Mouse (Mus musculus) lung, embryonic 16.5 days (tissue): ENCODE measurements around the gene A130010J15Rik. TPM values are rescaled to one million over a fixed set of nuclear protein-coding genes. Genes with fewer than 3 reads are reported as not detected.

ENCODE experiments used
- ATAC-seq: fragments of 200-750 bp; cut with Nextera tagmentation; 2 replicates; pipeline ENCODE4 v1.8.0; 2017; ENCODE audit warnings: low read depth, mild to moderate bottlenecking, moderate library complexity
- H3K27ac ChIP-seq: fragments of 300-500 bp; sonication (generic); 2 replicates; pipeline ENCODE4 v1.5.1; 2014; ENCODE audit warnings: mild to moderate bottlenecking, control low read depth, low read length
- H3K27me3 ChIP-seq: fragments of 300-500 bp; sonication (generic); 2 replicates; pipeline ENCODE4 v1.6.1; 2014; ENCODE audit warnings: low read depth, low read length, mixed read lengths; ENCODE audit not compliant: control insufficient read depth, insufficient read depth
- H3K36me3 ChIP-seq: fragments of 300-500 bp; sonication (generic); 2 replicates; pipeline ENCODE4 v1.6.1; 2014; ENCODE audit warnings: low read length; ENCODE audit not compliant: control insufficient read depth, insufficient read depth
- H3K4me1 ChIP-seq: fragments of 300-500 bp; sonication (generic); replicated peaks from 2 replicates; pipeline ENCODE4 v1.6.1; 2014; ENCODE audit warnings: low read length, mixed read lengths; ENCODE audit not compliant: control insufficient read depth, insufficient read depth
- H3K4me2 ChIP-seq: fragments of 300-500 bp; sonication (generic); 2 replicates; pipeline ENCODE4 v1.6.1; 2014; ENCODE audit warnings: low read depth, low read length, control low read depth
- H3K4me3 ChIP-seq: fragments of 300-500 bp; sonication (generic); 2 replicates; pipeline ENCODE4 v1.5.1; 2014; ENCODE audit warnings: mild to moderate bottlenecking, low read length, control low read depth
- H3K9ac ChIP-seq: fragments of 300-500 bp; sonication (generic); 2 replicates; pipeline ENCODE4 v1.6.1; 2014; ENCODE audit warnings: low read length, control low read depth
- H3K9me3 ChIP-seq: fragments of 300-500 bp; sonication (generic); 2 replicates; pipeline ENCODE4 v1.6.1; 2016; ENCODE audit warnings: low read length; ENCODE audit not compliant: control insufficient read depth
- WGBS: fragments of 180-500 bp; shearing (Covaris S2); extraction: QIAGEN DNeasy Blood & Tissue Kit; methylation state at CpG from one replicate; pipeline ENCODE4 v1.1.7; 2014; 5-methylcytosine and 5-hydroxymethylcytosine counted together
- polyA plus RNA-seq: library from polyadenylated mRNA; unstranded; fragments of >200 nt; fragmentation: Nextera tagmentation; extraction: Ambion mirVana; gene quantifications from 2 replicates; pipeline ENCODE4 v1.2.1, GENCODE M21; 2015

A130010J15Rik gene
- 12.9 and 13.5 TPM in 2 replicates for polyA plus RNA-seq

DNA sequence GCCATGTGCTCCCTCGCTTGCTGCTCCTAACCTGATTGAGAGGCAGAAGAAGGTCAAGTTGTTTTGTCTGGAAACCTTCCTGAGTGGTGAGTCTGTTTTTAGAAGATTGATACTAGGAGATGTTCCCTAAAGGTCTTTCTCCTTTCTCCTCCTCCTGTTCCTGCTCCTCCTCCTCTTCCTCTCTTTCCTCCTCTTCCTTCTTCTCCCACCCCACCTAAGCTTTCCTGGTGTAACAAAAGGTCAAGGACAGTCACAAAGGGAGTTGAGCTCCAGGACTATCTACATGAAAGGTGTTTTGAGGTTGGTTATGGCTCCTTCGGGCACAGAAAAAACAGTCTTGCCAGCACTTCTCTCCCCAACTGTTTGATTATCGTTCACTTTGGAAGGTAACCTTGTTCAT lies at the start of gene A130010J15Rik:
TSS of gene A130010J15Rik (plus strand) at position 301 of the 400 bp plus-strand sequence.
- no peak for ATAC-seq
- H3K4me3 ChIP-seq: no peak within 1 kb of the TSS
- H3K27ac ChIP-seq: no peak within 1 kb of the TSS
- H3K36me3 ChIP-seq: no peaks in the 10 kb centered on the region
- WGBS: 85% methylated on average over 3 of the region's 3 CpGs
- no peaks in the 10 kb centered on the region for H3K27me3 ChIP-seq
- no peaks in the 10 kb centered on the region for H3K9me3 ChIP-seq
- H3K4me1 ChIP-seq: peaks cover 9% of the 10 kb centered on the region
- no peak within 1 kb of the TSS for H3K4me2 ChIP-seq
- H3K9ac ChIP-seq: no peak within 1 kb of the TSS

DNA sequence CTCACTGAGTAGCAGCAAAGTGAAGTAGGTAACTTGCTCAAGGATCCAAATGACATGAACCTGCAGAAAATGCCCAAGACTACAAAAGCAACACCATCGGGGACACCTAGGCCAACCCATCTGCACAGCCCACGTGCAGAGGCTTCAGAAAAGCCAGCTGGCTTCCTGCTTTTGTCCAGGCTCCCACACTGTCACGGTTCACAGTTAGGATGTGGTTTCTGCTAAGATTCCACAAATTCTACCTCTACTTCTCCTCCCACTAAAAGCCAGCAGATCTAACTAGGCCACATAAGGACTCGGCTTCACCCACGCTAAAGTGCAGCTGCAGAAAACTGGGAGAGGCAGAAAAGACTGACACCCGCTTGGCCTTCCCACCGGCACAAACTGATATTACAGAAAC lies 45.1 kb upstream of the A130010J15Rik start:
- no peak overlapping the region for H3K9ac ChIP-seq
- no peak overlapping the region for H3K4me3 ChIP-seq
- WGBS: 89% methylated on average over 7 of the region's 7 CpGs
- H3K4me2 ChIP-seq: no peak overlapping the region
- no peak overlapping the region for H3K27ac ChIP-seq
- no peaks in the 10 kb centered on the region for H3K4me1 ChIP-seq
- H3K36me3 ChIP-seq: peaks cover 48% of the 10 kb centered on the region
- no peaks in the 10 kb centered on the region for H3K9me3 ChIP-seq
- no peak for ATAC-seq
- H3K27me3 ChIP-seq: no peaks in the 10 kb centered on the region

DNA sequence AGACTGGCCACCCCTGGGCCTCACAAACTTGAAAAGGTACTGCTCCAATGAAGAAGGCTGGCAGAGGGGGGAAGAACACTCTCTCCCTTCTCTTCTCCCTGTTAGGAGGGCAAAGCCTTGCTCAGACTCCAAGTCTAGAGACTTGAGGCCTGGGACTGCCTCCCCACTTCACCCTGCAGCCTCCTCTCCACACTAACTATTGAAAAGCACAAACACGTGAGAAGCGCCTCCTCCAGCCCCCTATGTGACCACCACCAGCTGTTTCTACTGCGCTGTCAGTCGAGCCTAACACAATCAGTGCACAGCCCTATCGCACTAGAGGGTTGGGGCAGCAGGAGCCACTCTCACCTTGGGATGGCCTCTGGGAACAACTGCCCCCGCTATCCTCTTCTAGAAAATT lies 44.6 kb upstream of the A130010J15Rik start:
- peaks cover 44% of the 10 kb centered on the region for H3K36me3 ChIP-seq
- no peaks in the 10 kb centered on the region for H3K27me3 ChIP-seq
- 93% methylated on average over 6 of the region's 6 CpGs for WGBS
- no peak overlapping the region for H3K9ac ChIP-seq
- no peak overlapping the region for H3K4me3 ChIP-seq
- no peak for ATAC-seq
- no peak overlapping the region for H3K27ac ChIP-seq
- H3K4me1 ChIP-seq: no peaks in the 10 kb centered on the region
- H3K9me3 ChIP-seq: no peaks in the 10 kb centered on the region
- H3K4me2 ChIP-seq: no peak overlapping the region

DNA sequence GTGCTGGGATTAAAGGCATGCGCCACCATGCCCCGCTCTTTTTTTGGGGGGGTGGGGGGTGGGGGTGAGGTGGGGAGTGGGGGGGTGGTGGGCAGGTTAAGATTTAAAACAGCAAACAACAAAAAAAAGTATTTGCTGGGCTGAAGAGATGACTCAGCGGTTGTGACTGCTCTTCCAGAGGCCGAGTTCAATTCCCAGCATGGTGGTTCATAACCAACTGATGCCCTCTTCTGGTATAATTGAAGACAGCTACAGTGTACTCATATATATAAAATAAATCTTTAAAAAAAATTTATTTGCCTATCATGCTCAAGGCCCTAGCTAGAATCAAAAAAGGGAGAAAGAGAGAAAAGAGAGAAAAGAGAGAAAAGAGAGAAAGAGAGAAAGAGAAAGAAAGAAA lies 42.0 kb upstream of the A130010J15Rik start:
- 67% methylated on average over 4 of the region's 4 CpGs for WGBS
- Histone ChIP-seq H3K27ac (no peak overlapping the region), H3K9ac (no peak overlapping the region), H3K4me1 (peaks cover 8% of the 10 kb centered on the region), H3K27me3 (no peaks in the 10 kb centered on the region), H3K9me3 (no peaks in the 10 kb centered on the region), H3K36me3 (peaks cover 24% of the 10 kb centered on the region), H3K4me2 (no peak overlapping the region), H3K4me3 (no peak overlapping the region)
- ATAC-seq: no peak

DNA sequence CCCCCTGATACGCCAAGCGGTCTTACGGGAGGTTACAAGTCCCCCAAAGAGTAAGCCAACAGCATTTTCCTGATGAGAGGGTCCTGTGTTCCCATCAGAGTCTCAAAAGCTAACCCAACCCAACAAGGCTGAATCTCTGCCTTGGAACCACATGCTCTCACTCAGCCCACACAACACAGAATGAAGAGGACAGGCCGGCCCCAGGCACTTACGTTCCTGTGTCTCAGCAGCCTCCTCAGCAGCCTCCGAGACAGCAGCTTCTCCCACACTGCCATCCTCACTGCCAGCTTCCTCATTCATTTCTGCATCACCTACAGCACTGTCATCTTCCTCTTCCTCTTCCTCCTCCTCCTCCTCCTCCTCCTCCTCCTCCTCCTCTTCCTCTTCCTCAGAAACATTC lies 39.8 kb upstream of the A130010J15Rik start:
- WGBS: 87% methylated on average over 6 of the region's 6 CpGs
- no peak for ATAC-seq

DNA sequence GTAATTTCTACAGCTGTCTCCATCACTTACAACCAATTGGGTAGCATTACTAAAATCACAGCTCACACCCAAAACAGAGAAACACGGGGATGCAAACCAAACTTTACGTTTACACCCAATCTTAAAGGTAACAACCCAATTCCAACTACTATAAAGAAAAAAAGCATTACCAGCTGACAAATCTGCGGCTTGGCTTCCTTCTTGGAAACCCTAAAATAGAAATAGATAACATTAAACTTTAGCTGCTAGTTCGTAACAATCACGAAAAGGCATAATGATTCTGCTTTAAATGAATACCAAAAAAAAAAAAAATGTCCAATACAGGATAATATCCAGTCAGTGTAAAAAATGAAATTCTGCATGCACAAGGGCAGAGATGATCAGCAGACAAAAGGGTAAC lies 38.5 kb upstream of the A130010J15Rik start:
- Histone ChIP-seq H3K4me3 (peak overlapping the region; percentile 92), H3K9ac (peak overlapping the region; percentile 80), H3K36me3 (peaks cover 6% of the 10 kb centered on the region), H3K27me3 (no peaks in the 10 kb centered on the region), H3K4me2 (peak overlapping the region; percentile 74), H3K9me3 (no peaks in the 10 kb centered on the region), H3K27ac (no peak overlapping the region), H3K4me1 (peaks cover 9% of the 10 kb centered on the region)
- ATAC-seq: no peak
- 18% methylated on average over 5 of the region's 5 CpGs for WGBS

More for the DNA sequence above, 39.8 kb upstream of the A130010J15Rik start:
- Histone ChIP-seq H3K4me3 (no peak overlapping the region), H3K27me3 (no peaks in the 10 kb centered on the region), H3K4me1 (peaks cover 9% of the 10 kb centered on the region), H3K4me2 (no peak overlapping the region), H3K9ac (no peak overlapping the region), H3K9me3 (no peaks in the 10 kb centered on the region), H3K36me3 (peaks cover 10% of the 10 kb centered on the region), H3K27ac (no peak overlapping the region)

DNA sequence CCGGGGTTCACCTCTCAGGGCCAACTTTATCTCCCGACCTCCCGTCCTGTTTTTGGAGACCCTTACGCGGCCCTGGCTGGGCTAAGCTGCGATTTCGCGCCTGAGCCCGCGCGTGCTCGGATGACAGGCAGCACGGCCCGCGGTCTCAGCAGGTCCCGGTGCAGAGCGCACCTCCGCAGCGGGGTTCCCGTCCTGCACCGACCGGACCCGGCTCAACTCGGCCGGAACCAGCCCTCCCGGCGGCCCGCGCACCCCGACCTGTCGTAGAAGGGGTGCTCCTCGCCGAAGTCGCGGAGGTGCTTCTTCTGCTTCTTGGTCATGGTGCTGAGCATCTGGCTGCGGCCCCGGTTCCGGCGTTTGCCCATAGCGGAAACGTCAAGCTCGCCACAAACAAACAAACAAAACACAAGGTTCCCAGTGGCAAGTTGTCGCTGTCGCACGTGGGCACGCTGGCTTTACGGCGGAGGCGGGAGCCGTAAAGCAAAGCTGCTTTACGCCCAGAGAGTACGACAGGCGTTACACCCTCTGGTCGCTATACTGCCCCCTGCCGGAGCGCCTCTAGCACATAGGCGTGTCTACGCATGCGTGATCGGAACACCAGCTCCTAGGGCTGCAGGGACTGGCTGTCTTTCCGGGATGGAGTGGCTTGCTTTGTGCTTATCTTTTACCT lies 37.9 kb upstream of the A130010J15Rik start, which contains the start of gene Diexf:
TSS of gene Diexf (minus strand) at position 487 of the 670 bp plus-strand sequence.
- WGBS: under 1% methylated on average over 54 of the region's 61 CpGs
- Histone ChIP-seq H3K27ac (0 out of 2 replicates have a peak within 1 kb of the TSS, but pooled peaks have one; percentile 3), H3K4me2 (peak within 1 kb of the TSS; percentile 74), H3K36me3 (peaks cover 6% of the 10 kb centered on the region), H3K4me3 (peak within 1 kb of the TSS; percentile 92), H3K9me3 (no peaks in the 10 kb centered on the region), H3K4me1 (peaks cover 9% of the 10 kb centered on the region), H3K9ac (peak within 1 kb of the TSS; percentile 80), H3K27me3 (no peaks in the 10 kb centered on the region)
- ATAC-seq: peak; percentile 95

DNA sequence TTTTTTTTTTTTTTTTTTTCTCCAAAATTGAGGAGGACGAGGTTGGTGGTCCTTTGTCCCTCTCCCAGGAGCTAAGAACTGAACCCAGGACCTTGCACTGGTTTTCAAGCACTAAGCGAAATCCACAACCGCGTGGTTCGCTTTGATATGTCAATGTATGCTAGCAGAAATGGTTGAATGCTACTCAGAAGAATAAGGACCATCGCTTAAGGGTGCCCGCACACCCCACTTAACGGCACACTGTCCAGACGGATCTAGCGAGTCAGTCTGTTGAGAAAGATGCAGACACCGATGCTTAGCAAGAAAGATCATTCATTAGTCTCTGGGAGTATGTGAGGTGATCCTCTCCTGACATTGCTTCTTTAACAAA lies 37.4 kb upstream of the A130010J15Rik start:
- Histone ChIP-seq H3K9ac (peak overlapping the region; percentile 48), H3K4me2 (peak overlapping the region; percentile 59), H3K27me3 (no peaks in the 10 kb centered on the region), H3K27ac (no peak overlapping the region), H3K36me3 (peaks cover 6% of the 10 kb centered on the region), H3K4me1 (peaks cover 9% of the 10 kb centered on the region), H3K9me3 (no peaks in the 10 kb centered on the region), H3K4me3 (peak overlapping the region; percentile 92)
- 24% methylated on average over 11 of the region's 11 CpGs for WGBS
- ATAC-seq: peak; percentile 34; the same call in 1 of the 2 replicates

DNA sequence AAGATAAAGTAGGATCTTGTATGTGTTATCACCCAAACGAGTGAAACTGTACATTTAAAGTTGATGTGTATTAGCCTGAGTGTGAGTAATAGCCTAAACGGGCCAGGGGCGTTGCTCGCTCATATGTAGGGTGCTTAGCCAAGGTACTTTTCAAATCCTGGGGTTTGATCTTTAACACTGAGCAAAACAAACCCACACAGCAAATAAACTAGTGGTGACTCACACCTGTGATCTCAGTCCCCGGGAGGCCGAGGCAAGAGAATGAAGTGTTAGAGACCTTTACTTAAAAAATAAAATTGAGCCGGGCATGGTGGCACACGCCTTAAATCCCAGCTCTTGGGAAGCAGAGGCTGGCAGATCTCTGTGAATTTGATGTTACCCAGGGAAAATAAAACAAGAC lies 37.0 kb upstream of the A130010J15Rik start:
- H3K27ac ChIP-seq: no peak overlapping the region
- H3K4me1 ChIP-seq: peaks cover 9% of the 10 kb centered on the region
- H3K27me3 ChIP-seq: no peaks in the 10 kb centered on the region
- no peak overlapping the region for H3K9ac ChIP-seq
- peak overlapping the region; percentile 59 for H3K4me2 ChIP-seq
- no peaks in the 10 kb centered on the region for H3K9me3 ChIP-seq
- no peak overlapping the region for H3K4me3 ChIP-seq
- peaks cover 6% of the 10 kb centered on the region for H3K36me3 ChIP-seq
- WGBS: 61% methylated on average over 8 of the region's 8 CpGs
- no peak for ATAC-seq
